Mouse (Mus musculus) induced T-regulatory cell, adult 2 months (primary cell): ENCODE data around the gene Man1c1.
A peak's percentile ranks its signal among the peaks of the same experiment; 100 is the strongest.

ENCODE experiments used
- DNase-seq: peaks from one replicate; pipeline ENCODE4 v3.0.0-alpha.2; 2012; ENCODE audit warnings: low read depth

Man1c1 gene

DNA sequence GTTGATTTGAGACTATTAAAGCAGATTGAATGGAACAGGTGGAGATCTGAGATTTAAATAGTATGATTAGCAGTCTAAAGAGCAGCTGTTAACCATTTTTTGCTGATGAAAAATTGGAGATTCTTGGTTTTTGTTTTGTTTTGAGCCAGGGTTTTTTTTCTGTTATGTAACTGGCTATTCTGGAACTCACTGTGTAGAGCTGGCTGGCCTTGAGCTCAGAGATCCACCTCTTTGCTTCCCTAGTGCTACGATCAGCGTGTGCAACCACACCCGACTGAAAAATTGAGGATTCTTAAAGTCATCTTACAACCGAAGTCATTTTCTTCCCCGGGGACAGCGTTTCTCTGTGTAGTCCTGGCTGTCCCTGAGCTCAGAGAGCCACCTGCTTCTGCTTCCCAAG is 192.4 kb downstream of the Man1c1 start:
- DNase-seq = peak; percentile 32
